Mouse (Mus musculus) liver (tissue): Measurements from ENCODE around the gene Il18rap.

Experiments
- DNase-seq: peaks from one replicate; pipeline ENCODE4 v3.0.0-alpha.2; 2020; ENCODE audit warnings: mixed read lengths

The Il18rap gene

DNA sequence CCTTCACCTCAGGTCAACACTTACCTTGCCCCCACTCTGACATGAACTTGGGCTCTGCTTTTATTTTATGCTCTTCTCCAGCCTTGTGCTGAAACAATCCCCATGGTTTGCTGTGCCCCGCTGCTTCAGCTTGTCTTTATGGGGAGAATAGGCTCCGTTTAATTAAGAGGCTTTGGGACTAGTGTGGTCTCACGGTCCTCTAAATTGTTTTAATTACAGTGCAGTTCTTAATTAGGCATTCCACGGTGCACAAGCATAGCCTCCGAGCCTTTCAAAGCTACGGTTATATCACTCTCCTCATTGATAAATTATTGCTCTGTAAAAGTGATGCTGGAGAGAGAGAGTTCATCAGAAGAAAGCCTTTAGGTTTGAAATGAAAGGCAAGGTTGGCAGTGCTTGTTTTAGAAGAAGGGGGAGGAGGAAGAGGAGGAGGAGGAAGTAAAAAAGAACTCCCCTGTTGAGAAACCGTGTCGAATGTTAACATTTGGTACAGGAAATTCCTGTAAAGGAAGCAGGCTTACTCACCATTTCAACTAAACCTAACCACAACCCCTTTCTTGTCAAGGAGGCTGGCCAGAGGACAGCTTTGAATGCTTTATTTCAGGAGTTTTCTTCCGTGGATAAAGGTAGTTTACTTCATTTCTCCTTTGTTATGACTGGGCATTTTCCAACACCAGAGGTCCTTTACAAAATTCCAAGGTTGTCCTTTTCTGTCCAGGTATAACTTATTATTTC is at the start of gene Il18rap:
Il18rap (plus strand) TSS at position 512 of the 735 bp plus-strand sequence.
- DNase-seq = no peak

DNA sequence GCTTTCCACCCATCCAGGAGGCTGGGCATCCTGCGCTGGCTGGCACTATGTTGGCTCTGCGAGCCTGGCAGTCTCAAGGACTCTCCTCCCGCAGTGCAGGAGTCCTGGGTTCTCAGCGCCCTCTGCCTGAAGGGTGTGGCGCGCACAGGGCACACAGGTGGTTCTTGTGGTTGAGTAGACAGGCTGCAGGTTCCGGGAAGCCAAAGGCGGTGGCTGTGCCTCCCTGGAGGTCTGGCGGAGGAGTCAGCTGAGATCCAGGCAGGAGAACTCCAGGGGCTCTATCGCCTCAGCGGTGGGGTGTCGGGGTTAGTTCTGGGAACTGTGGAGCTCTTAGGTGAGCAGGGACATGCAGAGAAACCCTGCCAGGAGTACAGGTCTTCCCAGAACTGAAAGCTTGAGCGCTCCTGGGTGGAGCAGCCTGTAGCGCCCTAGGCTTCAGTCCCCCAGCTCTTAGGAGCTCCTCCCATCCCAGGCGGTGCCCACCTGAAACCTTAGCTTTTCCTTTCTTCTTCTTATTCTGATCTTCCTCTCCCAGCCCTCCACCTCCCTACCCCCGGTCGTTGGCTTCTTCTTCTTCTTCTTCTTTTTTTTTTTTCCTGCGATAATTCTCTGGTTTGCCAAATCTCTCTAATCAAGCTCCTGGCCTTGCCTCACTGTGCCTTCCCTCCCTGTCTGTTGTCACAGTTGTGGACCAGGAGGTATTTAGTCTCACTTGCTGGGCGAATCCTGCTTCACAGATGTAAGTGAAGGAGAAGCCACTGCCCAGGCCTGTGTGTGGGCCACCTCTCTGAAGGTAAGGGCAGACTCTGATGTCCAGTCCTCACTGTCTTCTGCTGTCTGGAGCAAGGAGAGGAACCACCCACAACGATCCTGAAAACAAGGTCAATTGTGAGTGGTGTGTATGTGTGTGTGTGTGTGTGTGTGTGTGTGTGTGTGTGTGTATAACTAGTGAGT is 49.4 kb upstream of the Il18rap start, which contains the start of gene Il18r1:
Il18r1 (plus strand) TSS at position 76 of the 954 bp plus-strand sequence.
- peak; percentile 36 for DNase-seq

DNA sequence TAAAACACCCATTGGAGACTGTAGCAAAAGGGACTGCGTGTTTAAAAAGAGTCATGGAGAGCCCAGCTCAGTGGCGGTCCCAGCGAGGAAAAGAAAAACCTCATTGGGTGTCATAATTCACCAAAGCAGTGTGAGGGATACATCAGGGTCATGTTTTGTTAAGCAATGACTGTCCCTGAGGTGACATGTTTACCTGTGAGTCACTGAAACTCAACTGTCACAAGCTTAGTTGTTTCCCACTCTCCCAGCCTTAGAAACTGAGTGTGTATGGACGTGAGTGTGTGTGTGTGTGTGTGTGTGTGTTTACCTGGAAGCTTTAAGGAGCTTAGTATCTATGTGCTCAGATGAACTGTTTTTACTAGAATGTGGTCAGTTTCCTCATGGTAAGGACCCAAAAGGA is 47.9 kb upstream of the Il18rap start:
- no peak for DNase-seq

DNA sequence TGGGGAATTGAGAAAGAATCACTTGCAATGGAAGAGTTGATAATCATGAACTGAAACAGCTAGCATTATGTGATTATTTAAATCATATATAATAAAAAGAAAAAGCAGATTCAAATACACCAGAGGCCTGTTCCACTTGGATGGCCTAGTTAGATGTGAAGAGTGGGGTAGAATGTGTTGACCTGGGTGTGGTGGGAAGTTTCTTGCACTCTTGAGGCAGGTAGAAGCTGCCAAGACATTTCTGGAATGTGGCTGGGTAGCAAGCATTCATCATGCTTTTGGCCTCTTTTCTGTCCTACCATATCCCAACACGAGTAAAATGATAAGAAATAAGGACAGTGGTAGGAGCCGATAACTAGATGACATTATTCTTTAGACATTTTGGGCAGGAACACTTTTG is 46.4 kb upstream of the Il18rap start:
- DNase-seq = no peak

DNA sequence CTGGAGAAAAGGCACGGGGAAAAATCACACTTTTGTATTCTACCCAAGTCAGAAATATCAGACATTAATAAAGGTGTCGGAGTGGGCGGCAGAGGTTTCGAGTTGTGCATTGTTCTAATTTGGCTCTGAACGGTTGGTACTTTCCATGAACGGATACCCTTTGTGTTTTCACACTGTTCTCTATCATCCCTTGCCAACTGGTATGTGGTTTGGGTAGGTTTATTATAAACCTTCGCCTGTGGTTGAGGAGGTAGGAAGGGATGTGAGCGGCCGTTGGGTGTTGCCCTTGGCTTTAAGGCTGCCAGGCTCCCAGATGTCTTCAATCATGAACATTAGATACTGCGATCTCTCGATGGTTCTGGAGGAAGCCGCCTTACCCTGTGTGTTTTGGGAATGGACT is 45.3 kb upstream of the Il18rap start:
- DNase-seq = no peak

DNA sequence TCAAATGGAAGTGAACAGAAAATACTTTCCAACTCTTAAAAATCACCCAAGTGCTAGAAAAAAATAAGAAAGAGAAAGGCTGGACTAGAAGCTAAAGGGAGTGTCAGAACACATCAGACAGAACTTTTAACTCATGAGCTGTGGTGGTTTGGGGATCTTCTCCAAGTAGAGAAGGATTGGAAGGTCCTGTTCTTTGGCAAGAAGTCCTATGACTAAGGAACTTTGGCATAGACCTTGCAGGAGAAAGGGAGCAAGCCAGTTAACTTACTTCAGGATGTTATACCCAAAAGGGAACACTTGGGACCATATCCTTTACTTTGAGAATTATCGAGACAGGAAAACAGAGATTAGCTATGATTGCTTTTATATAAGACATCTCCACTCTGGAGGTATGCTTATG is 42.8 kb upstream of the Il18rap start:
- DNase-seq = no peak

DNA sequence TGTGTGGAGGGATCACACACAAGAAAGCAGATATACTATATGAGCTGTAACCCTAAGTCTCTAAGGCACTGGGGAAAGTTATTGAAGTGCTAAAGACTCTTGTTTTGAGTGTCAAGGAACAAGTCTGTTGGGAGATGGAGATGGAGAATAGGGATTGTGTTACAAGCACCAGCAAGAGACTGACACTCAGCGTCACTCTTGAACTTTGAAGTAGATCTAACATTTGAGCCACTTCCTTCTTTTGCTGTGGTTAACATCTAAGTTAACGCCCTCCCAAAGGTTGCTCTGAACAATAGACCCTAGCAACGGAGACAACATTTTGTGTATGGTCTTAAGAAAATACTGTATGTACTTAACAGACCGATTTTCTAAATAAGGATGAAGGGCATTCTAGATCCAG is 41.5 kb upstream of the Il18rap start:
- DNase-seq = no peak

DNA sequence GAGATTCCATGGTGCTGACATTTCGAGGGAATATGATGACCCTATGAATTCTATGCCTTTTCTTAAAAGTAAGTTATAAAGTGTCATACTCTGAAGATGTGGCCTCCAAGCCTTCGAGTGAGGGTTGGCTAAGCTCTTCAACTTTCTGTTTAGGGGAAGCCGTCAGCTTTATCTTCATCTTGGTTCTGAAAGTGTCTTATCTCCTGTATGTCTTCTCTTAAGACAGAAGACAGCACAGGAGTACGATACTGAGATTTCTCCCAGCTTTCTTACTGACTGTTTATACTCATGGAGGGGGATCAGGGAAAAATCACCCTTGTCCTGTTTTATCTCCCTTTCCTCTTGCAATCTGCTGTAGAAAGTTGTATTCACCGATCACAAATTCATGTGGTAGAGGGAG is 40.8 kb upstream of the Il18rap start:
- DNase-seq = no peak

DNA sequence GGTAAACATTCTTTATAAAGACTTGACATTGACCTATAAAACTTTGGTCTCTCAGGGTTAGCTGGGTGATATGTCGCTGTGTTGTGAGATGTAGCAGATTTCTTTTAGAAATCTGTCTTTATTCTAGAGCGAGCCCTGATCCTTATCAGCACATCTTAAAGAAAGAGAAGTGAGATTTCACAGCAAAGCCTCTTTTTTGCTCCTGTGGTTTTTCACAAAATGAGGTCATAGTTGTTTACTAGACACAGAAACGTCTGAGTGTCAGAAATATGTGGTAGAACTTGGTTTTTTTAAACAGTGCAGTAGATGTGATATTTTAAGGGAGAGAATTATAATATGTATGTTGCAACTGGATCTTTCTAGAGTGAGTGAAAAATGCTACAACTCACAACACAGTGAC is 39.5 kb upstream of the Il18rap start:
- DNase-seq = no peak

DNA sequence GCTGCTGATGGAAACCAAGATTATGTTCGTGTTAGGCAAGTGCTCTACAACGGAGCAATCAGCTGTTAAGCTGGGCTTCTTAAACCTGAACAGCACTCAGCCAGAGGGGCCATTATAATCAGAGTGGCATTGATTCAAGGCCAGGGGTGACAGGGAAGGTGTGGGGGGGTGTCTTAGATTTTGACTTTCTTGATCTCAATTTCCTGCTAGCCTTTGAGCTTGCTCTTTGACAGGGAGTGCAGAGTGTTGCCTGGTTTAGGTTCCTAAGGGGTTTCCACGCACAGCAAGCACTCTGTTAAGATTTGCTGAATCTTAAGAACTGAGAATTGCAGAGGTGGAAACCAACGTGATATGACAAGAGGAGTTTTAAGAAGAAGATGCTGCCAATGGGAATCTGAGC is 38.4 kb upstream of the Il18rap start:
- DNase-seq = no peak

DNA sequence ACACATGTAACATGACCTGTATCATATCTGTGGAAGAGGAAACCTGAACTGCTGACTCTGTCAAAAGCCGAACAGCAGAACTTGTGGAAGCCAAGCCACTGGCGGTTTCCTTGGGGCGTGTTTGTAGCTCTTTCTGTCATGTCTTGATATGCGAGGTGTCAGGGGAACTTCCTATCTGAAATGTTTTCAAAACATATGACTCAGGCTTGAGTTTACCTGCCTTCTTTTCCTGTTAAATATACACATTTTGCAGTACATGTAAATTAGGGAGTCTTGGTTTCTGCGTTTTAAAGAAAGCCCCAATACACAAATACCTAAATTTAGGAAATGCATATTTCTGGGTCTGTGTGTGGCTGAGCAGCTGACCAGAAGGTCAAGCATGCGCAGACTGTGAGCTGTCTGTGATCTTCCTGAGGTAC is 35.6 kb upstream of the Il18rap start:
- DNase-seq = peak; percentile 11

DNA sequence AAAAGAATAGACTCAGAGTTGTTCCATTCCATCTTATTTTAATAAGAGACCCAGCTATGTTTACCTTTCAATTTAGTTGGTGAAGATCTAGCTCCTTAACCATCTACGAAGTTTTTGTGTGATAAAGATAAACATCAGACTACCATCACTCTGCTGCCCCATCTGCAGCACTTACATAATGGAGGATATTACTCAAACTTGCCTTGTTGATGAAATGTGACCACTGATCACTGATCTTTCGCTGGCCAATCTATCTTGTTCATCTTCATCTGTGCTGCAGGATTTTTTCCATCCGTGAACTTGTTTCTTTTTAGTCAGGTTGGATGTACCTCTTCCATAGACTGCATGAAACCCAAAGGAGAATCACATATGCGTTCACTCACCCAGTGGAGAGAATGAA is 20.6 kb upstream of the Il18rap start:
- no peak for DNase-seq

DNA sequence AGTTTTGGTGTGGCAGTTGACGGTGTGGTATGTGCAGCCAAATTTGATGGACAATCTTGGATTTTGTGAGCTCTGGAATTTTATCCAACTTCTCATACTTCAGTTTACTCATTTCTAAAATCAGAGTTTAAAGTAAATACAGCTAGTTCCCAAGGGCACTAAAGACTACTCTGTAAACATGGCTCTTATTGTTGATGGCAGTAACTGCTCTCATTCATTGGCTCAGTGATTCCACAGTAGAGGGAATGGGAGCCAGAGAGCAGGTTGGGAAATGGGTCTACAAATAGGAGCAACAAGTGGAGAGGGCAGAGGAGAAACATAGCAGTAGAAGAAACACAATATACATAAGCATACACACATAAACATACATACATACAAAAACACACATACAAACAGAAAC is 15.5 kb upstream of the Il18rap start:
- no peak for DNase-seq

DNA sequence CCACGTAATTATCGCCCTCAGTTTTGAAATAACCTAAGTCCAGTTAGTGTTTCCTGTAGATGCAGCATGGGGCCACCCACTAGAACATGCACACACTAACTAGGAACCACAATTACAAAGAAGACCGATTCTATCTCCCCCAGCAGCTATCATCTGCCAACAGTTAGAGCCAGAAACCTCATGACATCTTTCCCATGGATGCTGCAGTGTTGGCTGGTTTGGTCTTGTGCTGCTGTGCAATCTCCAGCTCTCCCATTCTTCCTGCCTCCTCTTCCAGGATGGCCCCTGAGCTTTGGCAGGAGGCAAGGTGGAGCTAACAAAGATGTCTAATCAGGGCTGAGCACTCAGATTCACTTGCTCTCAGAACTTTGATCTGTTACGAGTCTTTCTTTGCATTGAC is 14.0 kb upstream of the Il18rap start:
- DNase-seq = no peak

DNA sequence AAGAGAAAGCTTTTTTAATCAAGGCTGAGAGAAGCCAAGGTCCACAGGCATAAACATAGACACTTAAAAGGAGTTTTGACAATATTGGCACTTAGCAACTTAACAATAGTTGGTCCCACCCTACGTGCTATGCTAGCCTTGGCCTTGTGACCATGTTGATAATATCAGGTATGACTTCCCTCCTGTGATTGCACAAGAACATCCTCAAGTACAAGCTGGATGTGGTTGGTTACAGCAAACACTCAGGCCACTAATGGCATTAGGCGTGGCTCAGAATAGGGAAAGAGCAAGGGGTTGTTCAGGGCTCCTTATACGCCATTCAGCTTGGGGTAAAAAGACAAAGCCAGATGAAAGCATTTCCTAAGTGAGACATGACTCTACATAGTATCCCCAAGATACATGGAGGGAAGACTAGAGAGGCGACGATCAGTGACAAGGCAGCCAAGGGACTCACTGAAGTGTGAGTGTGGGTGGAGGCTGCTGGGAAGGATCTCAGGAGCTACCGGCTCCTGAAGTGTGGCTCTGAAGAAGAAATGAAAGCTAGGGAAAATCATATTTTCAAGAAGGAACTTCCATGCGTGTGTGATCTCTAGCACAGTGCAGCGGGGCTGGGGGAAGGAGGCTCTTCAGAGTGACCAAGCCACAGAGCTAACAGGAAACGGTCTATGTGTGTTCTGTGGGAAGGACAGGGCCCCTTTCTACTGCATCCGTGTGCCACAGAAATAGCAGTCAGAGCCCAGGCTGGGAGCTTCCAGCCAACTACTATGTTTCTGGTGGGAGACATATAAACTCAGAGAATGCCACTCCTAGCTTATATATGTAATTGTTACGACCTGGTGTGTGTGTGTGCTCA is 13.4 kb upstream of the Il18rap start:
- DNase-seq = peak; percentile 8

DNA sequence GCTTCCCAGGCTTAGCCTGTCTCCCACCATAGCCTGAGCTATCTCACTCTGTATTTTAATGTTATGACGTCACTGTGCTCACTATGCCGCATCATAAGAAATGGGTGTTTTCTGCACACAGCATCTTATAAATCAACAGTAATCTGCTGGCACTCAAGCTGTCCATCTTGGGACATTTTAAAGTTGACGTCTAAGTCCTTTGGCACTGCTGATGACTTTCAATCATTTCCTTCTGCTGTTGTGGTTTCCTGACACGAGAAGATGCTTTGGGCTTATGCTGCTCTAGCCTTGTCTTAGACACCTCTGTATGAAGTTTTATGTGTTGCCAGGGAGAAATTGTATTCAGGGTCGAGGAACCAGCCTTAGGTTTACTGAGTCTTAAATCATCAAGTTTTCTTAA is 10.6 kb upstream of the Il18rap start:
- DNase-seq = no peak

DNA sequence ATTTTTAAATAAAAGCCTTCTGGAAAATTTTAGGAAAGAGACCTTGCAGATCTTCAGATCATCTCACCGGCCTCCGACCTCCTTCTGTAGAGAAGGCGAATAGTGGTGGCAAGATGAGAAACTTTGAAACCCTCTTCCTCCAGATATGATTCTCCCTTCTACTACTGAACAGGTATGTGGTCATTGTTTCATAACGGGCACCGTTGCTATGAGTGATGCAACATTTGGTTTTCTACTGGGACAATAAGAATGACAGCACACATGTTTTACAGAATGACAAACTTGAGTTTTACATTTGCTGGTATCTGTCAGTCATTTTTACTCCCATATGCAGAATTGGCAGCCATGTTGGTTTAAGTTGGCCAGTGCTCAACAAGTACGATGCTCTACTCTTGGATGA is 1.2 kb downstream of the Il18rap start:
- no peak for DNase-seq

DNA sequence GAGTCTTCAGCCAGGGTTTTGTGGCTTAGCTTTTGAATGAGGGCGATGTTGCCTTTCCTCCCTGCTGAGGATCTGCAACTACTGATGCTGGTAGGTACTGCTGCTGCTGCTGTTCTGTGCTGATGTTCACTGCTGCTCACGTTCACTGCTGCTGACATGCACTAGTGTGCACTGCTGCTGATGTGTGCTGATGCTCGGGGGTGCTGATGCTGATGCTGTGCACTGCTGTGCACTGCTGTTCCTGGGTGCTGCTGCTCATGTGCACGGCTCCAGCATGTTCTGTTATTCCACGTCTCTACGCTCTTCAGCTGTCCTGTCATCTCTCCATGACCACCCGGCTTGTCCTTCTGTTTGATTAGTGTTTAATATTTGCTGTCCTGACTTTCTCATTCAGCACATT is 7.8 kb downstream of the Il18rap start:
- DNase-seq = no peak

DNA sequence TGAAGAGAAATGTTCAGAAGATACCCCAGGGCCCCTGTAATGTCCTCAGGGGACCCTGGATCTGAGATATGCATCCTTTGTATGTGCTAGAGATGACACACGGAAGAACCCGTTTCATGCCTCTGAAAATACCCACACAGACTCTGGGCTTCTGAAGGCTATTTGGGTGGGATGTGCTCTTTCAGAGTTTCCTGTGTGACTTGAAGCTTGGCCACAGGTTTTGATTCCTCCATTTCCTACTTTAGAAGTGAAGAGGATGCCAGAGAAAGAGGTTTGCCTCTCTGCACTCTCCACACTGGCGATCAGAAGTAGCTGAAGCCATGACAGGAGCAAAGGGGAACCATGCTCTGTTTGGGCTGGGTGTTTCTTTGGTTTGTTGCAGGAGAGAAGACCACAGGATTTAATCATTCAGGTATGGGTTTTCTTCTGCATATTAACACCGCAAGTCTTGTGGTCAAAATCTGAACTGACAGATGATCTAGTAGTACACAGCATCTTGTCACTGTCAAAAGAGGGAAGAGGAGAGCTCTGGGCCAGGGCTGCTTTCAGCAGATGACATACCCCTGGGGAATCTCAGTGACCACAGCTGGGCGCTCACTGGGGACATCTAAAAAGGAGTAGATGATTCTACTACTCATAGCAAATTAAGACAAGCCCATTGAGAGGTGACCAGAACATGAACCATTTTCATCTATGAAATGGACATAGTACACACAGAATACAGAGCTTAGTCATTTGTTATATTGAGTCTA is 9.0 kb downstream of the Il18rap start:
- no peak for DNase-seq

DNA sequence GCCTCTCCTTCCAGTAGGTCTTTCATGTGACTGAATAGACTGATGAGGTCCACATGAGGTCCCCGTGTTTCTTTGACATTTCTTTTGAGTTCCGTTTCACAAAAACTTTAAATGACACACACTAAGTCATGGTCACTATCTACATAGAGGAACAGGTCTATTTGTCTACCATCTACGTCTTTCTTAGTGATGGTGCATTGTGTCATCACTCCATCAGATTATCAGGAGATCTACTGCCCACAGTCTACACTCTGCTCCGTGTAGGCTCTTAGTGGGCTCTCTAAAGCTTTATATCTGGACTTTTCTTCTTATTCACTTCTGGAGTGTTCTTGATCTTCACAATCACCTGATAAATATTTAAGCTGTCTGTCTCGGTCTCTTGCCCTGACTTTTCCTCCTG is 14.1 kb downstream of the Il18rap start:
- DNase-seq = no peak

DNA sequence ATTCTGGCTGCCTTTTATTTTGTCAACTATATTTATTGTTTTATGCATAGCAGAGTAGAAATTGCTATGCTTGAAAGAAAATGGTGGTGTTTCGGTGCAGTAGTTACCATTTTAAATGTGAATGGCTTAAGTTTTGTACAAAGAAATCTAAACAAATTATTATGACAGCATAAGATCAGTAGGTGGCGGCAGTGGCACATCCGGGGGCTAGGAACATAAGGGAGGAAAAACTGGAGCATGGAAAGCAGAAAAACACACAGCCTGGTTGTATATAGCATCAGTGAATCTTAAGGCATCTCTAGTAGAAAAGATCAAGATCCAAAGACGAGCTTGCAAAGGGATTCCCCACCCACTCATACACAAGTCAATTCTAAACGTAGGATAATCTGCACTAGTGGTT is 22.4 kb downstream of the Il18rap start:
- no peak for DNase-seq

DNA sequence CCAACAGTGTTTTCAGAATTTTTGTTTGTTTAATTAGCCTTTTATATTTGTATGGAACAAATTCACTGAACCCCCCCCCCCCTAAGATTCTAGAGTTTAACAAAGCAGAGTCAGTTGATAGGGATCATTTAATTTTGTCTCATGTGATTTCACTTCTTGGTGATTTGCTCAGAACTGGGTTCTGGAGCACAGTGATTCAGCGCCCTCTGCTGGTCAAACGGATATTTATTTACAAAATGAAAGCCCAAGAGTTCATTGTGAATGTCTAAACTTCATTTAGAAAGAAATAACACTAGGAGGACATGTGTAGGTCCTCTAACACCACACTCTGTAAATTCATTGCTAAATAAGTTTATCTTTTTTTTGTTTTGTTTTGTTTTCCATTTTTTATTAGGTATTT is 29.5 kb downstream of the Il18rap start:
- peak; percentile 48 for DNase-seq
